Mouse (Mus musculus) forebrain, postnatal 0 days (tissue): Measurements from ENCODE around the gene Tnk1. TPM values are rescaled to one million over a fixed set of nuclear protein-coding genes. Genes with fewer than 3 reads are reported as not detected.
"Not testable (repeated sequence)": the region's sequence is repeated elsewhere in the genome, so short reads cannot be mapped to it uniquely, and the experiment has no call there.

ENCODE experiments used
- ATAC-seq: fragments of 200-750 bp; cut with Nextera tagmentation; 2 replicates; pipeline ENCODE4 v1.8.0; 2017; ENCODE audit warnings: mild to moderate bottlenecking, moderate library complexity
- DNase-seq: peaks from one replicate; pipeline ENCODE4 v3.0.0-alpha.2; 2015
- H3K27ac ChIP-seq: fragments of 300-500 bp; sonication (generic); 2 replicates; pipeline ENCODE4 v1.5.1; 2014; ENCODE audit warnings: low read depth, mild to moderate bottlenecking, antibody characterized with exemption, low read length, moderate library complexity, mixed read lengths
- H3K27me3 ChIP-seq: fragments of 300-500 bp; sonication (generic); 2 replicates; pipeline ENCODE4 v1.6.1; 2014; ENCODE audit warnings: mild to moderate bottlenecking, low read length, mixed read lengths; ENCODE audit not compliant: insufficient read depth
- H3K36me3 ChIP-seq: fragments of 300-500 bp; sonication (generic); 2 replicates; pipeline ENCODE4 v1.6.1; 2014; ENCODE audit warnings: mild to moderate bottlenecking, moderate library complexity; ENCODE audit not compliant: insufficient read depth
- H3K4me1 ChIP-seq: fragments of 300-500 bp; sonication (generic); 2 replicates; pipeline ENCODE4 v1.6.1; 2014; ENCODE audit warnings: antibody characterized with exemption; ENCODE audit not compliant: insufficient read depth
- H3K4me2 ChIP-seq: fragments of 300-500 bp; sonication (generic); 2 replicates; pipeline ENCODE4 v1.6.1; 2014; ENCODE audit warnings: low read depth, mild to moderate bottlenecking, moderate library complexity
- H3K4me3 ChIP-seq: fragments of 300-500 bp; sonication (generic); 2 replicates; pipeline ENCODE4 v1.5.1; 2014; ENCODE audit warnings: low read depth, low read length, mixed read lengths
- H3K9ac ChIP-seq: fragments of 300-500 bp; sonication (generic); 2 replicates; pipeline ENCODE4 v1.6.1; 2014; ENCODE audit warnings: mild to moderate bottlenecking
- H3K9me3 ChIP-seq: fragments of 300-500 bp; sonication (generic); 2 replicates; pipeline ENCODE4 v1.6.1; 2016; ENCODE audit warnings: low read length
- CTCF ChIP-seq: sonication (generic); IDR thresholded peaks from 2 replicates; pipeline ENCODE4 v1.5.1; 2016; ENCODE audit warnings: antibody characterized with exemption, control low read depth, low read depth
- WGBS: fragments of 180-500 bp; shearing (Covaris S2); extraction: QIAGEN DNeasy Blood & Tissue Kit; methylation state at CpG from one replicate; pipeline ENCODE4 v1.1.7; 2014; 5-methylcytosine and 5-hydroxymethylcytosine counted together
- polyA plus RNA-seq: library from polyadenylated mRNA; unstranded; fragments of >200 nt; fragmentation: Nextera tagmentation; extraction: Ambion mirVana; gene quantifications from 2 replicates; pipeline ENCODE4 v1.2.1, GENCODE M21; 2015
- total RNA-seq: library from RNA; depleted of rRNA; stranded (reverse); fragments of >200 nt; gene quantifications from 2 replicates; pipeline ENCODE4 v1.2.3, GENCODE M21; 2014

Gene Tnk1
- total and polyA plus RNA-seq, 2 experiments from 2014 or later: 0.10 TPM; not detected in 1

DNA sequence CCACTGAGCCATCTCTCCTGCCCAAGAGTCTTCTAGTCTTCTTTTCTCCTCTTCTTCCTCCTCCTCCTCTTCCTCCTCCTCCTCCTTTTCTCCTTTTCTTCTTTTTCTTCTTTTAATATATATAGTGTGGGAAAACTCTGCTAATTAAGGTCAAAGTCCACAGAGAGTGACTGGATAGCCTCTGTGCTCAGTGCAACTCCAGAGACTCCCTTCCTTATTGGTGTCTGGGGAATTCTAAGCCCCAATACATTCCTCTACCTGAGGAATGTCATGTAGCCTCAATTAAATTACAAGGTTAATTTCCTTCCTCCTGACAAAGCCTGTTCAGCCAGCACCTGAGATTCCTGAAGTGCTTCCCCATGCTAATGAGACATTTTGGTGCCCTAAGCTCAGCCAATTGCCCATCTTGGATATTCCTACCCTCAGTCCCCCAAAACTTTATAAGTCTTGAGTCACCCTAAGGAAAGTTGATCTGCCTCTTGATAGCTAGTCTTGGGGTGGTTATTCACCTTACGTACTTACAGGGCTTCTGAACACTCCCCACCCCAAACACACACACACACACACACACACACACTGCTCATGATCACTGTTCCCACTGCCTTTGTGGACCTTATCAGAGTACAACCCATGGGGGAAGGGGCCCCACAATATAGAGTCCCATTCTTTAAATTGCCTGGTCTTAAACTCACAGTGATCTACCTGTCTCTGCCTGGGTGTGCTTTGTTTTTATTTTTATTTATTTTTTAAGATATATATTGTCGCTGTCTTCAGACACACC, 11.9 kb upstream of the Tnk1 start:
- TF ChIP-seq CTCF: no peak
- Histone ChIP-seq H3K27ac (no peak overlapping the region), H3K4me2 (no peak overlapping the region), H3K9me3 (no peaks in the 10 kb centered on the region), H3K27me3 (no peaks in the 10 kb centered on the region), H3K4me1 (no peaks in the 10 kb centered on the region), H3K36me3 (no peaks in the 10 kb centered on the region), H3K9ac (no peak overlapping the region), H3K4me3 (no peak overlapping the region)
- WGBS: 93% methylated on average over 2 of the region's 2 CpGs
- DNase-seq (no peak), ATAC-seq (no peak)

GRCm38 (mm10) chr11:69867335-69867734, 8.8 kb upstream of the Tnk1 start:
- WGBS: 66% methylated on average over 9 of the region's 9 CpGs
- no peak for DNase-seq
- no peak for TF ChIP-seq CTCF

GRCm38 (mm10) chr11:69865561-69865960, 7.0 kb upstream of the Tnk1 start:
- H3K9ac ChIP-seq: no peak overlapping the region
- no peak overlapping the region for H3K4me3 ChIP-seq
- no peak overlapping the region for H3K4me2 ChIP-seq
- 77% methylated on average over 9 of the region's 9 CpGs for WGBS
- no peak overlapping the region for H3K27ac ChIP-seq
- ATAC-seq: no peak
- TF ChIP-seq CTCF: no peak
- no peaks in the 10 kb centered on the region for H3K36me3 ChIP-seq
- DNase-seq: no peak
- H3K9me3 ChIP-seq: no peaks in the 10 kb centered on the region
- no peaks in the 10 kb centered on the region for H3K4me1 ChIP-seq
- H3K27me3 ChIP-seq: no peaks in the 10 kb centered on the region

More at GRCm38 (mm10) chr11:69867335-69867734, 8.8 kb upstream of the Tnk1 start:
- H3K27ac ChIP-seq: no peak overlapping the region
- H3K27me3 ChIP-seq: no peaks in the 10 kb centered on the region
- no peaks in the 10 kb centered on the region for H3K4me1 ChIP-seq
- H3K9me3 ChIP-seq: no peaks in the 10 kb centered on the region
- no peak overlapping the region for H3K4me2 ChIP-seq
- ATAC-seq: no peak
- no peak overlapping the region for H3K9ac ChIP-seq
- no peaks in the 10 kb centered on the region for H3K36me3 ChIP-seq
- no peak overlapping the region for H3K4me3 ChIP-seq

DNA sequence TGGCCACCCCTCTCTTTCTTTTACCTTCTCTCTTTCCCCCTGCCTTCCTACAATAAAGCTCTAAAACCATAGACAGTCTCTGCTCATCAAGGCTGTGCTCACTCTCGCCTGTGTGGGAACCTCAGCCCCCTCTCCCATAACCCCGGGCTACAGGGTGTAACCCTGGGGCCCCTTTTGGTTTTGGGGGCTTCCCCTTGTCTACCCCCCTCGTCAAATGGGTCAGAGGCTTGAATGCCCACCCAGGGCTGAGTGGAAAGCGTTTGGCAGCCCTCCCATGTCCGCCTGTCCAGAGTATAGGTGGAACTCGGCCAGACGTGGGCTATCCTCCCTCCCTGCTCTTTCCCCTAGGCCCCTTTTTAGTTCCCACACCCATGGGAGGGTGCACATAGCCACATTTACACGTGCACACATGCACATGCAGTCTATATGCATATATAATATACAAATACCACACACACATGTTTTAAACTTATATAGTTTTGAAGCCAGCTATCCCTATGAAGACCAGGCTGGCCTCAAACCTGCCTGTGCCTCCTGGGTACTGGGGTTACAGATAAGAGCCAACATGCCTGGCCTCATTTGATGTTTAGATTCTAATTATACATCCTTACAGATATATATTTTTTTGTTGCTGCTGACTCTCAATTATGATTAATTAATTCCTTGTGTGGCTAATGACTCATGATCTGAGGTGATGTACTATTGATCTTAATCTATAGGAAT, 5.8 kb upstream of the Tnk1 start:
- Histone ChIP-seq H3K4me2 (no peak overlapping the region), H3K27ac (no peak overlapping the region), H3K27me3 (no peaks in the 10 kb centered on the region), H3K4me3 (no peak overlapping the region), H3K9ac (no peak overlapping the region), H3K36me3 (no peaks in the 10 kb centered on the region), H3K4me1 (no peaks in the 10 kb centered on the region), H3K9me3 (no peaks in the 10 kb centered on the region)
- WGBS: 39% methylated on average over 8 of the region's 8 CpGs
- TF ChIP-seq CTCF: no peak
- ATAC-seq: no peak
- DNase-seq: no peak

DNA sequence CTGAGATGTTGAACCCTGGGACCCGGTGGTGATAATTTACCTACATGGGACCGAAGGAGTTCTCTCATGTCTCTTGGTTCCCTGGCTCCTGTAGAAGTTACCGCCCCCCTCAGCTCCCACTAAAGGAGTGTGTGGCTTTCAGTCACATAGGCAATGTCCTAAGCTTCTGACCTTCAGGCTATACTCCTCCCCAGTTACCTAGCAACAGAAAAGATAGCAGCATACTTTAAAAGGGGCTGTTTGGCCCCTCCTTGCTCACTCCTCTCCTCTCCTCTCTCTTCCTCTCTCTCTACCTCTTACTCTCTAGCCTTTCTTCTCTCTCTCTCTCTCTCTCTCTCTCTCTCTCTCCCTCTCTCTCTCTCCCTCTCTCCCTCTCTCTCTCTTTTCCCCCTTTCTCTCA, 5.2 kb upstream of the Tnk1 start:
- not testable (repeated sequence) for H3K36me3 ChIP-seq, H3K9ac ChIP-seq, H3K27me3 ChIP-seq, H3K9me3 ChIP-seq, H3K4me1 ChIP-seq, H3K4me2 ChIP-seq, DNase-seq, ATAC-seq, H3K27ac ChIP-seq, H3K4me3 ChIP-seq
- 81% methylated on average over 3 of the region's 3 CpGs for WGBS

DNA sequence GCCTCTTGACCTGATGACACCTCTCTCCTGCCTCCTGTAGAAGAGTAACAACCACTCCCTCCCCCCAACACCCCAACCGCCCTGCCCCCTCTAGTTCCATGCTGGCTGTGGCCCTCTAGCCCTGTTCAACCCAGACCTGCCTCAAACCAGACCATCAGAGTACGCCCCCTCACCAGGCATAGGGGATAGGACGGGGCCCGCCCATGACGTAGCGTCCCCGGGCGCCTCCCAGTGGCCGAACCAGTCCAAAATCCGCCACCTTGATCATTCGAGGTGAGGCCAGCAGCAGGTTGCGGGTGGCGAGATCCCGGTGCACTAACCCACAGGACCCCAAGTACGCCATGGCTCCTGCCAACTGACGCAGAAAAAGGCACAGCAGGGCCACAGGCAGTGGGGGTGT, 3.2 kb downstream of the Tnk1 start:
- 18% methylated on average over 16 of the region's 16 CpGs for WGBS
- H3K9ac ChIP-seq: no peak overlapping the region
- ATAC-seq: peak; percentile 54
- no peak for DNase-seq
- no peak overlapping the region for H3K4me3 ChIP-seq
- H3K9me3 ChIP-seq: no peaks in the 10 kb centered on the region
- no peak overlapping the region for H3K4me2 ChIP-seq
- peaks cover 20% of the 10 kb centered on the region for H3K36me3 ChIP-seq
- peak; percentile 53 for TF ChIP-seq CTCF
- H3K27me3 ChIP-seq: peaks cover 11% of the 10 kb centered on the region; the same call in 1 of the 2 replicates
- H3K4me1 ChIP-seq: no peaks in the 10 kb centered on the region
- no peak overlapping the region for H3K27ac ChIP-seq

- Histone ChIP-seq H3K27me3 (peaks cover 11% of the 10 kb centered on the region; the same call in 1 of the 2 replicates), H3K4me3 (no peak overlapping the region), H3K9ac (no peak overlapping the region), H3K4me1 (no peaks in the 10 kb centered on the region), H3K9me3 (no peaks in the 10 kb centered on the region), H3K36me3 (peaks cover 26% of the 10 kb centered on the region), H3K4me2 (no peak overlapping the region), H3K27ac (no peak overlapping the region)
- DNase-seq (no peak), ATAC-seq (no peak)
- TF ChIP-seq CTCF: no peak
- 86% methylated on average over 10 of the region's 10 CpGs for WGBS
Observed at GRCm38 (mm10) chr11:69854680-69855079, 3.9 kb downstream of the Tnk1 start.
